ENCODE assay signal across 13 mouse cellular contexts in the genomic region with DNA sequence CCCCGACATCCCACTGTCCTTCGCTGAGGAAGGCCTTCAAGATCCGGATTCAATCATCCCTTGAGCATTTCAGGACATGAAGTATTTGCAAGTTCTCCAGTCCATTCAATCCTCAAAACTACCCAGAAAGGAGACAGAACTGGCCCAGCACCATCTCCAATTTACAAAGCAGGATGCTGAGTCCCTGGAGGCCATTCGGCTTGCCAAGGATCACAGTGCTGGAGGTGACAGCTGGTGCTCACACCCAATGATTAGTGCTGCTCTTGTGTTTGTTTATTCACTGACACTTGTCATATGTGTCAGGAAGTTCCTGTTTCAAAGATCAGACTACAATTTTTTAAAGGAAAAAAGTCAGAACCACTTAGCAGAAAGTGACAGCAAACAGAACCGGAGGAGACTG. TPM values are rescaled to one million over a fixed set of nuclear protein-coding genes. Genes with fewer than 3 reads are reported as not detected.
DNase-seq lines count a peak whose midpoint lies in the region; ATAC-seq and TF ChIP-seq lines count a peak whose summit lies in the region.
"Had no signal": no experiment of that assay in that cellular context is flagged by ENCODE, and none has a peak within 500 bp of the region (broad histone marks: within the 10 kb centered on the region; RNA-seq: fewer than 3 reads in every experiment).

No protein-coding gene starts in this region.

- no peak for TF ChIP-seq POLR2A in heart, adult 2 months (IDR thresholded peaks at IDR 0.05; ENCODE audit: insufficient read depth, low read depth, low read length)

- no peak for TF ChIP-seq CTCF in heart, adult 2 months (IDR thresholded peaks at IDR 0.05)
- TF ChIP-seq CTCF in midbrain, postnatal 0 days (IDR thresholded peaks at IDR 0.05): no peak

- no peak overlapping the region for H3K9ac ChIP-seq in heart, adult 2 months (ENCODE audit: low read depth, low read length)
- H3K9ac ChIP-seq in heart, embryonic 11.5 days (ENCODE audit: low read depth, low read length): no peak overlapping the region
- no peak overlapping the region for H3K9ac ChIP-seq in midbrain, postnatal 0 days (replicated peaks; ENCODE audit: low read length, poor library complexity, severe bottlenecking)
- H3K9ac ChIP-seq in midbrain, embryonic 13.5 days (replicated peaks): no peak overlapping the region
- H3K9ac ChIP-seq: hindbrain, embryonic 12.5 days; liver, embryonic 13.5 days had no signal

- H3K9me3 ChIP-seq in heart, embryonic 11.5 days (replicated peaks; ENCODE audit: control insufficient read depth, low read length): no peaks in the 10 kb centered on the region
- no peaks in the 10 kb centered on the region for H3K9me3 ChIP-seq in midbrain, postnatal 0 days (ENCODE audit: low read length)
- no peaks in the 10 kb centered on the region for H3K9me3 ChIP-seq in midbrain, embryonic 13.5 days
- H3K9me3 ChIP-seq: embryonic facial prominence, embryonic 10.5 days; hindbrain, embryonic 12.5 days; liver, embryonic 13.5 days had no signal

- WGBS in heart, adult 2 months: 40% methylated on average over 5 of the region's 5 CpGs
- WGBS in heart, embryonic 11.5 days (ENCODE audit: insufficient replicate concordance): 85% methylated on average over 5 of the region's 5 CpGs
- WGBS in midbrain, postnatal 0 days: 84% methylated on average over 5 of the region's 5 CpGs
- WGBS in midbrain, embryonic 13.5 days: 85% methylated on average over 5 of the region's 5 CpGs

- ATAC-seq in heart, embryonic 11.5 days (replicated peaks; ENCODE audit: insufficient number of reproducible peaks, low FRiP score, low TSS enrichment): no peak
- no peak for ATAC-seq in midbrain, postnatal 0 days (ENCODE audit: low FRiP score)
- no peak for ATAC-seq in midbrain, embryonic 13.5 days

- no peaks in the 10 kb centered on the region for H3K79me2 ChIP-seq in heart, adult 2 months (replicated peaks; ENCODE audit: control insufficient read depth, insufficient read depth, low read length)

- intact Hi-C loops in heart, adult 2 months (cut with DNase I): no loop called here
- intact Hi-C loops in heart, postnatal 36 days (cut with DNase I): no loop called here

- H3K36me3 ChIP-seq in heart, adult 2 months (ENCODE audit: control insufficient read depth, insufficient read depth, low read length): no peaks in the 10 kb centered on the region
- H3K36me3 ChIP-seq in heart, embryonic 11.5 days (ENCODE audit: control insufficient read depth, insufficient read depth, low read length): no peaks in the 10 kb centered on the region
- no peaks in the 10 kb centered on the region for H3K36me3 ChIP-seq in midbrain, postnatal 0 days (ENCODE audit: insufficient read depth, low read length)
- 0 out of 2 replicates have a peak, but pooled peaks cover 5% of the 10 kb centered on the region for H3K36me3 ChIP-seq in midbrain, embryonic 13.5 days
- H3K36me3 ChIP-seq: embryonic facial prominence, embryonic 10.5 days; liver, embryonic 13.5 days had no signal

- H3K4me2 ChIP-seq in heart, embryonic 11.5 days: no peak overlapping the region
- no peak overlapping the region for H3K4me2 ChIP-seq in midbrain, postnatal 0 days (ENCODE audit: low read depth, low read length, poor library complexity, severe bottlenecking)
- no peak overlapping the region for H3K4me2 ChIP-seq in midbrain, embryonic 13.5 days (replicated peaks)
- H3K4me2 ChIP-seq: hindbrain, embryonic 12.5 days; liver, embryonic 13.5 days had no signal

- H3K4me1 ChIP-seq in heart, adult 2 months (ENCODE audit: control insufficient read depth, insufficient read depth, low read length): peaks cover 5% of the 10 kb centered on the region
- peaks cover 16% of the 10 kb centered on the region; the same call in 1 of the 2 replicates for H3K4me1 ChIP-seq in heart, embryonic 11.5 days (ENCODE audit: control insufficient read depth, insufficient read depth, low read length)
- H3K4me1 ChIP-seq in midbrain, postnatal 0 days (ENCODE audit: insufficient read depth, low read length): no peaks in the 10 kb centered on the region
- H3K4me1 ChIP-seq in midbrain, embryonic 13.5 days (replicated peaks): peaks cover 5% of the 10 kb centered on the region
- H3K4me1 ChIP-seq: embryonic facial prominence, embryonic 10.5 days; liver, embryonic 13.5 days had no signal

- H3K27me3 ChIP-seq in heart, adult 2 months (ENCODE audit: control insufficient read depth, insufficient read depth, low read length): no peaks in the 10 kb centered on the region
- no peaks in the 10 kb centered on the region for H3K27me3 ChIP-seq in heart, embryonic 11.5 days (ENCODE audit: control insufficient read depth, insufficient read depth, low read length)
- no peaks in the 10 kb centered on the region for H3K27me3 ChIP-seq in midbrain, postnatal 0 days (ENCODE audit: insufficient read depth, low read length)
- H3K27me3 ChIP-seq in midbrain, embryonic 13.5 days: no peaks in the 10 kb centered on the region
- H3K27me3 ChIP-seq: hindbrain, embryonic 12.5 days; liver, embryonic 13.5 days had no signal

- no peak overlapping the region for H3K27ac ChIP-seq in heart, adult 2 months
- no peak overlapping the region for H3K27ac ChIP-seq in heart, embryonic 11.5 days (ENCODE audit: low read depth, low read length)
- no peak overlapping the region for H3K27ac ChIP-seq in midbrain, postnatal 0 days (ENCODE audit: low read depth, low read length)
- H3K27ac ChIP-seq in midbrain, embryonic 13.5 days: no peak overlapping the region
- H3K27ac ChIP-seq: embryonic facial prominence, embryonic 10.5 days; liver, embryonic 13.5 days had no signal

- DNase-seq in heart, adult 2 months: peak; percentile 48 to 68
- DNase-seq in midbrain, postnatal 0 days (ENCODE audit: low spot score): peak; percentile 50
- DNase-seq in heart, postnatal 36 days: peak; percentile 34 to 60
- DNase-seq in thymus, postnatal 10 days (ENCODE audit: low spot score in 2 of 2): no peak
- no peak for DNase-seq in layer of hippocampus, adult 9-10 months (ENCODE audit: low spot score)
- DNase-seq: cerebellum, adult 9-11 months; gastrocnemius, postnatal 36 days; liver, embryonic 13.5 days; thymus, postnatal 36 days had no signal

- H3K4me3 ChIP-seq in heart, adult 2 months: no peak overlapping the region
- no peak overlapping the region for H3K4me3 ChIP-seq in heart, embryonic 11.5 days (ENCODE audit: low read depth, low read length)
- H3K4me3 ChIP-seq in midbrain, postnatal 0 days (ENCODE audit: low read depth, low read length): no peak overlapping the region
- no peak overlapping the region for H3K4me3 ChIP-seq in midbrain, embryonic 13.5 days (replicated peaks)
- H3K4me3 ChIP-seq: embryonic facial prominence, embryonic 10.5 days; hindbrain, embryonic 12.5 days; liver, embryonic 13.5 days had no signal

- 0 out of 2 replicates have a peak, but pooled peaks have one; percentile 37 for TF ChIP-seq EP300 in heart, adult 2 months (IDR thresholded peaks at IDR 0.05; ENCODE audit: insufficient read depth, low read depth, low read length)

RNA-seq across cellular contexts. Expression of a gene that starts 14.3 kb away (rescaled TPM):
- 1 to 10 TPM in 1 of 2 experiments, under 1 TPM in 1; 0.57 to 1.7 TPM for total RNA-seq in heart, adult 2 months (2021)
- 1.5 and 2.6 TPM in 2 replicates for polyA plus RNA-seq in heart, adult 2 months (2012; rRNA removed)
- polyA plus RNA-seq in heart, embryonic 11.5 days (2014; fragmentation: Nextera tagmentation; extraction: Ambion mirVana): 2.0 and 2.9 TPM in 2 replicates
- 5.0 and 6.5 TPM in 2 replicates for total RNA-seq in midbrain, postnatal 0 days (2014; rRNA removed)
- polyA plus RNA-seq in midbrain, postnatal 0 days (2015; fragmentation: Nextera tagmentation; extraction: Ambion mirVana): 2.6 and 3.0 TPM in 2 replicates
- 13.9 and 14.6 TPM in 2 replicates for polyA plus RNA-seq in midbrain, embryonic 13.5 days (2015; fragmentation: Nextera tagmentation; extraction: Ambion mirVana)
- 1 to 10 TPM; 1.1 to 1.6 TPM for total RNA-seq in heart, postnatal 36 days (2021)

Comparison
In these comparisons a context has a peak if more than half of its experiments do, and no peak if none do; other contexts are left out.
1. DNase-seq: peak in heart, adult 2 months (2 of 2), midbrain, postnatal 0 days (single experiment) and heart, postnatal 36 days (2 of 2); none in thymus, postnatal 10 days (0 of 2) and layer of hippocampus, adult 9-10 months (single experiment).